Mouse (Mus musculus) erythroblast, embryonic 14.5 days (primary cell): Measurements from ENCODE around the gene Wdr81.

ENCODE experiments used
- GATA1 ChIP-seq: IDR thresholded peaks from 2 replicates; pipeline ENCODE4 v1.6.1; 2012; ENCODE audit warnings: low read length, inconsistent platforms, mixed read lengths
- TAL1 ChIP-seq: IDR thresholded peaks from 3 replicates; pipeline ENCODE4 v1.6.1; 2012; ENCODE audit warnings: low read length, inconsistent platforms, mixed read lengths

DNA sequence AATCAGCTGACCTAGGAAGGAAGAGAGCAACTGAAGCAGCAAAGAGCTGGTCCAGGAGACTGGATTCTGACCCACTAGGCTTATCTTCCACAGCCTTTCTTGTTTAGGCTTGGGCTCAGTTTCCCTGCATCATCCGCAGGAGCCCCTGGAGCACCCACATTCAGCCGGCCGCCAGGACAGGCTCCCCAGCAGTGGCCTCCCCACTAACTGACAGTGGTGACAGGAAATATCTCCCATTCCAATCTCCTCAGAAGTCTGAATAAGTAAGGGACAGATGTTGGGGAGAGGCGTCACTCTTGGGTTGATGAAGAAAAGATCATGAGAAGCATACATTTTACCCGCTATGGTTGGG is 5.2 kb upstream of the Wdr81 start:
- TF ChIP-seq TAL1 (no peak), GATA1 (no peak)
